Mouse (Mus musculus) cortical plate, adult 2 months (tissue): ENCODE data around the gene Rab8b.

Source experiments
- CTCF ChIP-seq: fragments of 200-500 bp; IDR thresholded peaks from 2 replicates; pipeline ENCODE4 v1.5.1; 2011; ENCODE audit warnings: mild to moderate bottlenecking, control low read depth, low read length; ENCODE audit not compliant: insufficient read depth; ENCODE audit errors: extremely low read depth
- POLR2A ChIP-seq: fragments of 200-500 bp; IDR thresholded peaks from 2 replicates; pipeline ENCODE4 v1.6.1; 2011; ENCODE audit warnings: mild to moderate bottlenecking, low read length, control low read depth; ENCODE audit not compliant: insufficient read depth; ENCODE audit errors: extremely low read depth

GRCm38 (mm10) chr9:66905990-66906389, 13.5 kb downstream of the Rab8b start:
- no peak for TF ChIP-seq CTCF
- no peak for TF ChIP-seq POLR2A
